Mouse (Mus musculus): ENCODE results near the gene Adam6a.
A peak's percentile ranks its signal among the peaks of the same experiment; 100 is the strongest.
"Not testable (repeated sequence)": the region's sequence is repeated elsewhere in the genome, so short reads cannot be mapped to it uniquely, and the experiment has no call there.

Adam6a gene

GRCm38 (mm10) chr12:113543608-113544007 is at the start of gene Adam6a:
Gene Adam6a (plus strand): TSS chr12:113543908.
- DNase-seq (ENCODE audit: low read depth, low spot score) = not testable (repeated sequence)

DNA sequence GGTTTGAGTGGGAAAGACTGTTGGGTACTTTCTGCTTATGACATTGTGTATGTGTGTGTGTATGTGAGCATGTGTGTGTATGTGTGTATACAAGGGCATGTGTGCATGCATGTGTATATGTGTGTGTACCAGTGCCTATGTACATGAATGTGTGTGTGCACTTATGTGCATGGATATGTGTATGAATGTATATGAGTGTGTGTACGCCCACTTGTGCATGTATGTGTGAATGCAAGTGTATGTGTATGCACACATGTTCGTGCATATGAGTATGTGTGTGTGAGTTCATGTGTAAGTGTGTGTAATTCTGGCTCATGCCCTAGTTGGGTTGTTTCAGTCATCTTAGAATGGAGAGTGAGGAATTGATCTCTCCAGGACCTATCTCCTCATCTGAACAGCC is 17.8 kb upstream of the Adam6a start:
- no peak for DNase-seq (ENCODE audit: low read depth, low spot score)

- DNase-seq (ENCODE audit: low read depth, low spot score) = peak; percentile 39
Observed at GRCm38 (mm10) chr12:113578241-113578640, 34.5 kb downstream of the Adam6a start.

GRCm38 (mm10) chr12:113588001-113588400 is 44.3 kb downstream of the Adam6a start:
- peak; percentile 9 for DNase-seq (ENCODE audit: low read depth, low spot score)
